In genomic region chr13:112603839-112604238, GRCm38 (mm10) we compare ENCODE assay signal across 25 mouse cellular contexts. TPM values are rescaled to one million over a fixed set of nuclear protein-coding genes. Genes with fewer than 3 reads are reported as not detected.
"Had no signal": no experiment of that assay in that cellular context is flagged by ENCODE, and none has a peak within 500 bp of the region (broad histone marks: within the 10 kb centered on the region; RNA-seq: fewer than 3 reads in every experiment).

No protein-coding gene starts in this region.

- H3K4me1 ChIP-seq: megakaryocyte, embryonic 14.5 days; midbrain, embryonic 10.5 days; midbrain, embryonic 12.5 days; neural tube, embryonic 13.5 days; neural tube, embryonic 15.5 days; stomach, embryonic 15.5 days had no signal

- H3K27ac ChIP-seq: liver, embryonic 14.5 days; midbrain, embryonic 10.5 days; midbrain, embryonic 12.5 days; neural tube, embryonic 13.5 days; neural tube, embryonic 15.5 days; stomach, embryonic 15.5 days; stomach, postnatal 0 days had no signal

- DNase-seq: lung, adult 18-20 months; lung, embryonic 14.5 days; lung, postnatal 10 days; lung, postnatal 4 days; midbrain, embryonic 14.5 days; retina, postnatal 1 day; right cerebral cortex, adult 18-20 months; right cerebral cortex, postnatal 25 days; right cerebral cortex, postnatal 4 days; spleen, adult 18-20 months; thymus, adult 18-20 months; thymus, postnatal 25 days; thymus, postnatal 4 days had no signal

- H3K4me3 ChIP-seq: megakaryocyte, embryonic 14.5 days; midbrain, embryonic 10.5 days; midbrain, embryonic 12.5 days; myocyte; neural tube, embryonic 13.5 days; neural tube, embryonic 15.5 days; stomach, embryonic 15.5 days had no signal

- H3K36me3 ChIP-seq: midbrain, embryonic 10.5 days; midbrain, embryonic 12.5 days; neural tube, embryonic 13.5 days; neural tube, embryonic 15.5 days; stomach, embryonic 15.5 days had no signal

- ATAC-seq: midbrain, embryonic 16.5 days had no signal

- H3K4me2 ChIP-seq: lung, embryonic 14.5 days; midbrain, embryonic 12.5 days; neural tube, embryonic 13.5 days; neural tube, embryonic 15.5 days; stomach, embryonic 15.5 days had no signal

- H3K27me3 ChIP-seq: megakaryocyte, embryonic 14.5 days; midbrain, embryonic 12.5 days; neural tube, embryonic 13.5 days; neural tube, embryonic 15.5 days; stomach, embryonic 15.5 days had no signal

- H3K9ac ChIP-seq: liver, embryonic 14.5 days; lung, embryonic 14.5 days; midbrain, embryonic 12.5 days; neural tube, embryonic 13.5 days; neural tube, embryonic 15.5 days; stomach, embryonic 15.5 days had no signal

- H3K9me3 ChIP-seq: megakaryocyte, embryonic 14.5 days; midbrain, embryonic 10.5 days; midbrain, embryonic 12.5 days; neural tube, embryonic 13.5 days; neural tube, embryonic 15.5 days; stomach, embryonic 15.5 days had no signal

RNA-seq across cellular contexts. Expression of gene Il31ra, which starts 9.7 kb away (rescaled TPM):
- polyA plus RNA-seq: lung, embryonic 14.5 days; lung, embryonic 16.5 days; midbrain, embryonic 10.5 days; midbrain, embryonic 12.5 days; midbrain, embryonic 14.5 days; myocyte; small intestine, adult 2 months had no signal

RNA-seq across cellular contexts. Expression of gene Ddx4, which starts 48.4 kb away (rescaled TPM):
- polyA plus RNA-seq: myocyte; small intestine, adult 2 months had no signal
